Mouse (Mus musculus) embryo, embryonic 10.5 days (tissue): Measurements from ENCODE around the gene Vta1.
A peak's percentile ranks its signal among the peaks of the same experiment; 100 is the strongest.

Experiments
- DNase-seq: peaks from one replicate; pipeline ENCODE4 v3.0.0-alpha.2; 2015; ENCODE audit warnings: low spot score

Vta1 gene

GRCm38 (mm10) chr10:14705072-14706066, at the start of gene Vta1, which contains the start of gene Nmbr:
TSS of gene Vta1 (minus strand) at chr10:14705560.
TSS of gene Nmbr (plus strand) at chr10:14705591.
- peak; percentile 97 for DNase-seq

GRCm38 (mm10) chr10:14734285-14734684, 28.9 kb upstream of the Vta1 start:
- peak; percentile 83 for DNase-seq

- no peak for DNase-seq
These were observed 20.3 kb upstream of the Vta1 start for GRCm38 (mm10) chr10:14725671-14726070.

- DNase-seq: no peak
These were observed 12.8 kb upstream of the Vta1 start, which contains the start of gene Gje1 for GRCm38 (mm10) chr10:14718114-14718513. TSS of gene Gje1 (minus strand) at chr10:14718214.

- DNase-seq: peak; percentile 20
These were observed 1.4 kb downstream of the Vta1 start for GRCm38 (mm10) chr10:14703830-14704420.

GRCm38 (mm10) chr10:14703239-14703638, 2.1 kb downstream of the Vta1 start:
- DNase-seq: peak; percentile 56

GRCm38 (mm10) chr10:14690349-14690748, 15.0 kb downstream of the Vta1 start:
- no peak for DNase-seq

GRCm38 (mm10) chr10:14688785-14689442, 16.4 kb downstream of the Vta1 start:
- no peak for DNase-seq

GRCm38 (mm10) chr10:14685663-14686062, 19.7 kb downstream of the Vta1 start:
- DNase-seq: no peak

- DNase-seq: no peak
These were observed 39.2 kb downstream of the Vta1 start for GRCm38 (mm10) chr10:14666147-14666546.

GRCm38 (mm10) chr10:14660875-14661274, 44.5 kb downstream of the Vta1 start:
- no peak for DNase-seq

- no peak for DNase-seq
These were observed 65.7 kb downstream of the Vta1 start for GRCm38 (mm10) chr10:14639635-14640034.

GRCm38 (mm10) chr10:14639043-14639442, 66.3 kb downstream of the Vta1 start:
- no peak for DNase-seq

- DNase-seq: no peak
These were observed 79.7 kb downstream of the Vta1 start for GRCm38 (mm10) chr10:14625706-14626105.

GRCm38 (mm10) chr10:14619156-14619555, 86.2 kb downstream of the Vta1 start:
- DNase-seq: no peak

- no peak for DNase-seq
These were observed 87.1 kb downstream of the Vta1 start for GRCm38 (mm10) chr10:14618301-14618700.

- DNase-seq: no peak
These were observed 89.9 kb downstream of the Vta1 start for GRCm38 (mm10) chr10:14615441-14615840.

GRCm38 (mm10) chr10:14607597-14607996, 97.8 kb downstream of the Vta1 start:
- no peak for DNase-seq
